Mouse (Mus musculus): ENCODE measurements at regions not wholly inside any gene's neighbourhood (a gene's known extent, or its start where the extent isn't known, plus 50 kb on each side); places are given as distances from the start of the nearest gene placed in this dataset.

DNA sequence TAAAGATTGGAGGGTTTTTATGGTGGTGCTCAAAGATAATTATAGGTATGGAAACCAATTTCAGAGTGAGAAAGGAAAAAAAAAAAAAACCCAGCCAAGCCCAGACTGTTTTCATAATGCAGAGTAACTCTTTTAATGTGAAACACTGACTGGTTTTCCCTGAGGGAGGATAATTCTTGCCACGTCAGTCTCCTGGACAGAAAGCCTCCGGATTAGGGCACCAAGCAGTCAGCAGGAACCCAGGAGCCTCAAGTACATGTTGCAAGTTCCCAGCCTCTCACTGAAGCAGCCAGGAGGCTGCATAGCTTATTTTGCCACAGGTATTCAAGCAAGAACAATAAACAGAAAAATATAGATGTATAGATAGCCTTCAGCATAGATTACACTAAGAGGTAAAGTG, 378.9 kb upstream of the Noct start:
- H3K4me1 ChIP-seq (replicated peaks) = peaks cover 14% of the 10 kb centered on the region
- no peaks in the 10 kb centered on the region for H3K36me3 ChIP-seq
- no peaks in the 10 kb centered on the region for H3K9me3 ChIP-seq
- 20% methylated on average over 2 of the region's 2 CpGs for WGBS
- H3K27me3 ChIP-seq = no peaks in the 10 kb centered on the region
- ATAC-seq = no peak
- no peak overlapping the region for H3K9ac ChIP-seq (replicated peaks)
- peak overlapping the region; percentile 47 for H3K27ac ChIP-seq
- peak overlapping the region; percentile 22 for H3K4me2 ChIP-seq (replicated peaks)
- H3K4me3 ChIP-seq (replicated peaks) = no peak overlapping the region

DNA sequence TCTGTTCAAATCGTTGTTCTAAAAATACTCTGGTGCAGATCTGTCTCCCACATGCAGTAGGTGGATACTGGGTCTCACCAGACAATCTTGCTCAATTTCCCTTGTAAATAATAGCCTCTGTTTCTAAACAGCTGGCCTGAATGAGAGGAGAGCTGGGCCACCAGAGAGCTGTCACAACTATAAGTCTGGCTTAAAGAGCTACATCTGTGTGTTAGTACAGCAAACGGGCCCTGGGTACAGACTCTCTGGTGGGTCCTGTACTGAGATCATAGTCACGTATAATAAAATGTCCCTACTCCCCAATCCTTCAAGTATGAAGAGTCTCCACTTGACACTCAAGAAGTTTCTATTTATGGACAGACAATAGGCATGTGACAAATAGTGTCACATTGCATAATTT, 375.7 kb upstream of the Noct start:
- no peak for ATAC-seq
- no peak overlapping the region for H3K9ac ChIP-seq (replicated peaks)
- no peaks in the 10 kb centered on the region for H3K9me3 ChIP-seq
- H3K27ac ChIP-seq = no peak overlapping the region
- peaks cover 14% of the 10 kb centered on the region for H3K4me1 ChIP-seq (replicated peaks)
- no peaks in the 10 kb centered on the region for H3K36me3 ChIP-seq
- no peaks in the 10 kb centered on the region for H3K27me3 ChIP-seq
- H3K4me2 ChIP-seq (replicated peaks) = no peak overlapping the region
- 79% methylated on average over 3 of the region's 3 CpGs for WGBS
- H3K4me3 ChIP-seq (replicated peaks) = no peak overlapping the region

- H3K4me3 ChIP-seq (replicated peaks) = no peak overlapping the region
- no peaks in the 10 kb centered on the region for H3K27me3 ChIP-seq
- no peaks in the 10 kb centered on the region for H3K9me3 ChIP-seq
- no peak overlapping the region for H3K9ac ChIP-seq (replicated peaks)
- WGBS = 75% methylated on average over 5 of the region's 5 CpGs
- no peaks in the 10 kb centered on the region for H3K36me3 ChIP-seq
- no peak overlapping the region for H3K4me2 ChIP-seq (replicated peaks)
- H3K27ac ChIP-seq = no peak overlapping the region
- no peaks in the 10 kb centered on the region; the same call in 1 of the 2 replicates for H3K4me1 ChIP-seq (replicated peaks)
- ATAC-seq = peak; percentile 72
These were observed 373.1 kb upstream of the Noct start for GRCm38 (mm10) chr3:50851083-50851637.

- Histone ChIP-seq H3K4me1 (replicated peaks) (no peaks in the 10 kb centered on the region), H3K36me3 (no peaks in the 10 kb centered on the region), H3K9me3 (no peaks in the 10 kb centered on the region), H3K27ac (no peak overlapping the region), H3K27me3 (no peaks in the 10 kb centered on the region), H3K9ac (replicated peaks) (no peak overlapping the region), H3K4me2 (replicated peaks) (no peak overlapping the region), H3K4me3 (replicated peaks) (no peak overlapping the region)
- ATAC-seq = no peak
- WGBS = 100% methylated on average over 1 of the region's 1 CpGs
These were observed 357.1 kb upstream of the Noct start for GRCm38 (mm10) chr3:50867105-50867504.

- H3K9me3 ChIP-seq = no peaks in the 10 kb centered on the region
- no peak overlapping the region for H3K4me2 ChIP-seq (replicated peaks)
- no peaks in the 10 kb centered on the region for H3K27me3 ChIP-seq
- H3K9ac ChIP-seq (replicated peaks) = no peak overlapping the region
- H3K36me3 ChIP-seq = no peaks in the 10 kb centered on the region
- ATAC-seq = no peak
- no peak overlapping the region for H3K27ac ChIP-seq
- 96% methylated on average over 3 of the region's 3 CpGs for WGBS
- H3K4me3 ChIP-seq (replicated peaks) = no peak overlapping the region
- H3K4me1 ChIP-seq (replicated peaks) = no peaks in the 10 kb centered on the region
These were observed 355.0 kb upstream of the Noct start for GRCm38 (mm10) chr3:50869211-50869610.

GRCm38 (mm10) chr3:50879050-50879449, 345.2 kb upstream of the Noct start:
- Histone ChIP-seq H3K27me3 (no peaks in the 10 kb centered on the region), H3K9me3 (no peaks in the 10 kb centered on the region), H3K4me2 (replicated peaks) (no peak overlapping the region), H3K27ac (no peak overlapping the region), H3K4me1 (replicated peaks) (peaks cover 19% of the 10 kb centered on the region), H3K36me3 (no peaks in the 10 kb centered on the region), H3K9ac (replicated peaks) (no peak overlapping the region), H3K4me3 (replicated peaks) (no peak overlapping the region)
- WGBS = 90% methylated on average over 4 of the region's 4 CpGs
- no peak for ATAC-seq

DNA sequence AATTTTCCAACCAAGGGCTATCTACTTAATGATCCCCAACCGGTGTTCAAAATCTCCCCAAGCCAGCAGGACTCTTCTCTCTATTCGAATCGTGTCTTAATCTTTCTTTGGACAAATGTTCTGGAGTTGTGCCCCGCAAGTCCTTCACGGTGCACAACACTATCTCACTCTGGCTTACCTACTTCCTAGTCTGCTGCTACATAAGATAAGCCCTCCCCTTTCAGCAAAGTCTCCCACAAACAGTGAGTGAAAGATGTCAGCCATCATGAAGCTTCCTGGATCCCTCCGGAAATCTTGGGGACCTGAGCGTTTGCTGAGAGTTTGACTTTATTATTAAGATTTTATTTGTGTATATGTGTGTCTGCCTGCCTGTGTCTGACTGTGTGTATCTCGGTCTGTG, 344.7 kb upstream of the Noct start:
- H3K4me1 ChIP-seq (replicated peaks) = peaks cover 19% of the 10 kb centered on the region
- H3K4me2 ChIP-seq (replicated peaks) = no peak overlapping the region
- H3K4me3 ChIP-seq (replicated peaks) = no peak overlapping the region
- H3K9me3 ChIP-seq = no peaks in the 10 kb centered on the region
- no peaks in the 10 kb centered on the region for H3K27me3 ChIP-seq
- H3K9ac ChIP-seq (replicated peaks) = no peak overlapping the region
- ATAC-seq = no peak
- WGBS = 89% methylated on average over 8 of the region's 8 CpGs
- H3K36me3 ChIP-seq = no peaks in the 10 kb centered on the region
- H3K27ac ChIP-seq = no peak overlapping the region

- ATAC-seq = peak; percentile 86
- Histone ChIP-seq H3K27ac (peak overlapping the region; percentile 75), H3K9ac (replicated peaks) (no peak overlapping the region), H3K27me3 (no peaks in the 10 kb centered on the region), H3K9me3 (no peaks in the 10 kb centered on the region), H3K4me1 (replicated peaks) (peaks cover 19% of the 10 kb centered on the region), H3K4me2 (replicated peaks) (peak overlapping the region; percentile 25), H3K4me3 (replicated peaks) (no peak overlapping the region), H3K36me3 (no peaks in the 10 kb centered on the region)
- 2% methylated on average over 9 of the region's 9 CpGs for WGBS
These were observed 342.6 kb upstream of the Noct start for GRCm38 (mm10) chr3:50881437-50882248.

DNA sequence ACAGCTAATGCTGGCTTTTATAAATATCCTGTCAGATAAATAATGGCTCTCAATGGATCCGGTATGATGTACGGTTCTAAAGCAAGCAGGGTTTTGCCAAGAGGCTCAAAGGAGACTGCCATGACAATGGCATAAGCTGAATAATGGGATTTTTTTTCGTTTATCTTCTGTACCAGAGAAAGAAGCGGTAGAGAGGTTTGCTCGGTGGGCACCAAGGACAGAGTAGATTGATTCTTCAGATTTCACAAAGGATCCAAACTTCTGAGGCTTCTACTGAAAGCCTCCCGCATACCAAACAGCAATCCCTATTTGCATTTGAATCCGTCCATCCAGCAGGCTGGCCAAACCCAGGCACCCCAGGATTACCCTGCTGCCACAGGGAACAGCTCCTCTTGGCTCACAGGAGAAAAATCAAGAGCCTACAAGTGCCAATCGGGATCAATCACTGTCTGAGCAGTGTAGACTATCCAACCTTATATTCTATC, 342.0 kb upstream of the Noct start:
- Histone ChIP-seq H3K27ac (peak overlapping the region; percentile 75), H3K36me3 (no peaks in the 10 kb centered on the region), H3K9ac (replicated peaks) (no peak overlapping the region), H3K4me3 (replicated peaks) (no peak overlapping the region), H3K27me3 (no peaks in the 10 kb centered on the region), H3K4me2 (replicated peaks) (peak overlapping the region; percentile 25; the same call in 1 of the 2 replicates), H3K9me3 (no peaks in the 10 kb centered on the region), H3K4me1 (replicated peaks) (peaks cover 19% of the 10 kb centered on the region)
- ATAC-seq = peak; percentile 72
- 2% methylated on average over 8 of the region's 8 CpGs for WGBS

GRCm38 (mm10) chr3:50886336-50886735, 337.9 kb upstream of the Noct start:
- H3K27me3 ChIP-seq = no peaks in the 10 kb centered on the region
- no peak overlapping the region for H3K9ac ChIP-seq (replicated peaks)
- H3K27ac ChIP-seq = no peak overlapping the region
- no peak overlapping the region for H3K4me3 ChIP-seq (replicated peaks)
- no peaks in the 10 kb centered on the region for H3K9me3 ChIP-seq
- no peak for ATAC-seq
- WGBS = 87% methylated on average over 10 of the region's 10 CpGs
- peaks cover 16% of the 10 kb centered on the region for H3K4me1 ChIP-seq (replicated peaks)
- no peak overlapping the region for H3K4me2 ChIP-seq (replicated peaks)
- no peaks in the 10 kb centered on the region for H3K36me3 ChIP-seq

- 65% methylated on average over 7 of the region's 7 CpGs for WGBS
- ATAC-seq = no peak
- no peaks in the 10 kb centered on the region for H3K36me3 ChIP-seq
- no peak overlapping the region for H3K27ac ChIP-seq
- H3K4me1 ChIP-seq (replicated peaks) = peaks cover 10% of the 10 kb centered on the region
- H3K9me3 ChIP-seq = no peaks in the 10 kb centered on the region
- no peak overlapping the region for H3K9ac ChIP-seq (replicated peaks)
- no peaks in the 10 kb centered on the region for H3K27me3 ChIP-seq
- no peak overlapping the region for H3K4me3 ChIP-seq (replicated peaks)
- H3K4me2 ChIP-seq (replicated peaks) = no peak overlapping the region
These were observed 337.2 kb upstream of the Noct start for GRCm38 (mm10) chr3:50887002-50887401.

- WGBS = 89% methylated on average over 4 of the region's 4 CpGs
- no peaks in the 10 kb centered on the region for H3K27me3 ChIP-seq
These were observed 335.6 kb upstream of the Noct start for GRCm38 (mm10) chr3:50888571-50889210.

More at GRCm38 (mm10) chr3:50888571-50889210, 335.6 kb upstream of the Noct start:
- Histone ChIP-seq H3K4me2 (replicated peaks) (no peak overlapping the region), H3K27ac (no peak overlapping the region), H3K9ac (replicated peaks) (no peak overlapping the region), H3K9me3 (no peaks in the 10 kb centered on the region), H3K36me3 (no peaks in the 10 kb centered on the region), H3K4me3 (replicated peaks) (no peak overlapping the region), H3K4me1 (replicated peaks) (no peaks in the 10 kb centered on the region)
- no peak for ATAC-seq

Measured in midbrain, embryonic 13.5 days (tissue).